In the genomic region with DNA sequence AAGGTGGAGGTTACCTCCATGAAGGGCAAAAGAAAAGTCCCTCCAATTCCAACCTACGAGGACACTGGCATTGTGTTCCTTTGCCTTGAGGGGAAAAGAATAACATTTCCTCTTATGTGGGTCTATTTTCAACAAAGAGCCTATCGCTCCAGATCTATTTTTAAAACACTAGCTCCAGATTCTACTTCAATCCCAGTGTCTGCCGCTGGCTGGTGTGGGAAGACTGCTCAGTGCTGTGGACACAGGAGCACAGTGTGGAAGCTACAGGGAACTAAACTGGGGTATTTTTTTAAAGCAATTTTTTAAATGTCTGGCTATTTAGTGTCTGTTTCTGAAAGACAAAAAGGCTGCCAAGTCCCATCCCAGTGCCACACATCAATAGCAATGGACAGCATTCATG, we compare ENCODE assay signal across 15 mouse cellular contexts. TPM values are rescaled to one million over a fixed set of nuclear protein-coding genes. Genes with fewer than 3 reads are reported as not detected.
A peak's percentile ranks its signal among the peaks of the same experiment; 100 is the strongest.
DNase-seq lines count a peak whose midpoint lies in the region; ATAC-seq and TF ChIP-seq lines count a peak whose summit lies in the region.
"Had no signal": no experiment of that assay in that cellular context is flagged by ENCODE, and none has a peak within 500 bp of the region (broad histone marks: within the 10 kb centered on the region; RNA-seq: fewer than 3 reads in every experiment).

No protein-coding gene starts in this region.

- no peaks in the 10 kb centered on the region for H3K27me3 ChIP-seq in heart, embryonic 13.5 days (replicated peaks)
- no peaks in the 10 kb centered on the region for H3K27me3 ChIP-seq in lung, embryonic 15.5 days
- H3K27me3 ChIP-seq in lung, postnatal 0 days (replicated peaks; ENCODE audit: insufficient read depth, low read length), result no peaks in the 10 kb centered on the region
- no peaks in the 10 kb centered on the region for H3K27me3 ChIP-seq in intestine, postnatal 0 days (replicated peaks; ENCODE audit: control insufficient read depth, insufficient read depth, low read length)
- no peaks in the 10 kb centered on the region for H3K27me3 ChIP-seq in stomach, postnatal 0 days (ENCODE audit: control insufficient read depth, insufficient read depth, low read length)
- H3K27me3 ChIP-seq: liver, embryonic 15.5 days; neural tube, embryonic 12.5 days had no signal

- H3K4me1 ChIP-seq in heart, embryonic 13.5 days, result peaks cover 65% of the 10 kb centered on the region
- H3K4me1 ChIP-seq in lung, embryonic 15.5 days, result peaks cover 7% of the 10 kb centered on the region; the same call in 1 of the 2 replicates
- 0 out of 2 replicates have a peak, but pooled peaks cover 6% of the 10 kb centered on the region for H3K4me1 ChIP-seq in lung, postnatal 0 days (ENCODE audit: insufficient read depth, low read depth, low read length)
- no peaks in the 10 kb centered on the region for H3K4me1 ChIP-seq in intestine, postnatal 0 days (replicated peaks; ENCODE audit: control insufficient read depth, insufficient read depth, low read length)
- no peaks in the 10 kb centered on the region for H3K4me1 ChIP-seq in stomach, postnatal 0 days (replicated peaks; ENCODE audit: control insufficient read depth, insufficient read depth)
- H3K4me1 ChIP-seq: liver, embryonic 15.5 days; neural tube, embryonic 12.5 days had no signal

- H3K9ac ChIP-seq in heart, embryonic 13.5 days, result peak overlapping the region; percentile 58; the same call in 1 of the 2 replicates
- no peak overlapping the region for H3K9ac ChIP-seq in lung, embryonic 15.5 days
- H3K9ac ChIP-seq in lung, postnatal 0 days (replicated peaks; ENCODE audit: low read depth), result no peak overlapping the region
- no peak overlapping the region for H3K9ac ChIP-seq in intestine, postnatal 0 days (ENCODE audit: low read depth, low read length)
- H3K9ac ChIP-seq in stomach, postnatal 0 days (ENCODE audit: low read length), result 0 out of 2 replicates have a peak overlapping the region, but pooled peaks have one; percentile 4
- H3K9ac ChIP-seq: liver, embryonic 15.5 days; neural tube, embryonic 12.5 days had no signal

- H3K36me3 ChIP-seq in heart, embryonic 13.5 days, result no peaks in the 10 kb centered on the region
- no peaks in the 10 kb centered on the region for H3K36me3 ChIP-seq in lung, embryonic 15.5 days
- H3K36me3 ChIP-seq in lung, postnatal 0 days (ENCODE audit: insufficient read depth, low read length), result no peaks in the 10 kb centered on the region
- H3K36me3 ChIP-seq in intestine, postnatal 0 days (ENCODE audit: control insufficient read depth, insufficient read depth), result peaks cover 10% of the 10 kb centered on the region; the same call in 1 of the 2 replicates
- H3K36me3 ChIP-seq in stomach, postnatal 0 days (ENCODE audit: control insufficient read depth, insufficient read depth, low read length), result no peaks in the 10 kb centered on the region
- H3K36me3 ChIP-seq: liver, embryonic 15.5 days had no signal

- peak overlapping the region; percentile 94 for H3K27ac ChIP-seq in heart, embryonic 13.5 days (replicated peaks)
- H3K27ac ChIP-seq in lung, embryonic 15.5 days, result peak overlapping the region; percentile 51; the same call in 1 of the 2 replicates
- H3K27ac ChIP-seq in lung, postnatal 0 days (ENCODE audit: low read length), result no peak overlapping the region
- H3K27ac ChIP-seq in intestine, postnatal 0 days (ENCODE audit: low read depth, low read length), result no peak overlapping the region
- no peak overlapping the region; the same call in 1 of the 2 replicates for H3K27ac ChIP-seq in stomach, postnatal 0 days (replicated peaks)
- H3K27ac ChIP-seq: liver, embryonic 15.5 days; neural tube, embryonic 12.5 days had no signal

- ATAC-seq in heart, embryonic 13.5 days (ENCODE audit: extremely low read depth, insufficient number of reproducible peaks, low FRiP score, low TSS enrichment), result no peak
- no peak for ATAC-seq in lung, embryonic 15.5 days (ENCODE audit: borderline replicate concordance, extremely low read depth, low FRiP score, low TSS enrichment)
- ATAC-seq in lung, postnatal 0 days, result no peak
- ATAC-seq in intestine, postnatal 0 days, result no peak
- no peak for ATAC-seq in stomach, postnatal 0 days (ENCODE audit: low FRiP score, low TSS enrichment)
- ATAC-seq in megakaryocyte-erythroid progenitor cell, adult 5-6 weeks (replicated peaks; ENCODE audit: low FRiP score, low TSS enrichment, poor library complexity, severe bottlenecking), result no peak
- ATAC-seq: activated CD4-positive, CD25-positive, alpha-beta regulatory T cell, adult 4 months; forebrain, embryonic 16.5 days had no signal

- TF ChIP-seq CTCF in lung, postnatal 0 days (IDR thresholded peaks at IDR 0.05), result no peak
- no peak for TF ChIP-seq CTCF in intestine, postnatal 0 days (IDR thresholded peaks at IDR 0.05; ENCODE audit: low read depth)
- TF ChIP-seq CTCF in stomach, postnatal 0 days (IDR thresholded peaks at IDR 0.05; ENCODE audit: low read depth), result no peak

- no peak for DNase-seq in heart, adult 8-10 months (ENCODE audit: low spot score)
- DNase-seq in lung, postnatal 0 days (ENCODE audit: low spot score), result no peak
- no peak for DNase-seq in stomach, postnatal 0 days (ENCODE audit: low spot score)
- DNase-seq: cerebellum, adult 18-20 months; kidney, adult 8-10 months; retina, postnatal 1 day had no signal

- no peak overlapping the region for H3K4me3 ChIP-seq in heart, embryonic 13.5 days
- H3K4me3 ChIP-seq in lung, embryonic 15.5 days, result no peak overlapping the region
- H3K4me3 ChIP-seq in lung, postnatal 0 days (ENCODE audit: low read depth, low read length), result no peak overlapping the region
- H3K4me3 ChIP-seq in intestine, postnatal 0 days (ENCODE audit: low read depth, low read length), result no peak overlapping the region
- H3K4me3 ChIP-seq in stomach, postnatal 0 days (ENCODE audit: low read depth, low read length), result no peak overlapping the region
- H3K4me3 ChIP-seq: liver, embryonic 15.5 days; megakaryocyte, embryonic 14.5 days; neural tube, embryonic 12.5 days had no signal

- WGBS in heart, embryonic 13.5 days, result 24% methylated on average over 3 of the region's 3 CpGs
- WGBS in lung, embryonic 15.5 days, result 53% methylated on average over 3 of the region's 3 CpGs
- WGBS in lung, postnatal 0 days, result 54% methylated on average over 3 of the region's 3 CpGs
- 53% methylated on average over 3 of the region's 3 CpGs for WGBS in intestine, postnatal 0 days
- 48% methylated on average over 3 of the region's 3 CpGs for WGBS in stomach, postnatal 0 days

- no peak for TF ChIP-seq EP300 in lung, postnatal 0 days (IDR thresholded peaks at IDR 0.05)
- no peak for TF ChIP-seq EP300 in stomach, postnatal 0 days (optimal IDR thresholded peaks at IDR 0.05)

- peak overlapping the region; percentile 38 for H3K4me2 ChIP-seq in heart, embryonic 13.5 days
- no peak overlapping the region for H3K4me2 ChIP-seq in lung, embryonic 15.5 days
- no peak overlapping the region for H3K4me2 ChIP-seq in lung, postnatal 0 days (replicated peaks; ENCODE audit: low read depth, low read length)
- peak overlapping the region; percentile 24; the same call in 1 of the 2 replicates for H3K4me2 ChIP-seq in intestine, postnatal 0 days (replicated peaks; ENCODE audit: low read depth)
- no peak overlapping the region for H3K4me2 ChIP-seq in stomach, postnatal 0 days (replicated peaks; ENCODE audit: low read depth)
- H3K4me2 ChIP-seq: liver, embryonic 15.5 days; neural tube, embryonic 12.5 days had no signal

- H3K9me3 ChIP-seq in heart, embryonic 13.5 days, result no peaks in the 10 kb centered on the region
- no peaks in the 10 kb centered on the region for H3K9me3 ChIP-seq in lung, embryonic 15.5 days
- no peaks in the 10 kb centered on the region for H3K9me3 ChIP-seq in lung, postnatal 0 days (ENCODE audit: low read length)
- no peaks in the 10 kb centered on the region for H3K9me3 ChIP-seq in intestine, postnatal 0 days (ENCODE audit: control insufficient read depth)
- H3K9me3 ChIP-seq in stomach, postnatal 0 days (ENCODE audit: control insufficient read depth, low read length), result no peaks in the 10 kb centered on the region
- H3K9me3 ChIP-seq: liver, embryonic 15.5 days; megakaryocyte, embryonic 14.5 days; neural tube, embryonic 12.5 days had no signal

RNA-seq across cellular contexts. Expression of gene Angptl2, which starts 49.9 kb away (rescaled TPM):
- 55.4 and 59.0 TPM in 2 replicates for polyA plus RNA-seq in heart, embryonic 13.5 days (2015; fragmentation: Nextera tagmentation; extraction: Ambion mirVana)
- total RNA-seq in heart, adult 8-10 months (2022), result 10 to 100 TPM; 32.9 to 57.7 (median 53.5) TPM
- polyA plus RNA-seq in lung, embryonic 15.5 days (2015; fragmentation: Nextera tagmentation; extraction: Ambion mirVana), result 32.2 and 34.1 TPM in 2 replicates
- polyA plus RNA-seq in lung, postnatal 0 days (2015; fragmentation: Nextera tagmentation; extraction: Ambion mirVana), result 28.6 and 33.8 TPM in 2 replicates
- polyA plus RNA-seq in intestine, postnatal 0 days (2015; fragmentation: Nextera tagmentation; extraction: Ambion mirVana), result 24.2 and 25.5 TPM in 2 replicates
- 35.3 and 37.3 TPM in 2 replicates for polyA plus RNA-seq in stomach, postnatal 0 days (2015; fragmentation: Nextera tagmentation; extraction: Ambion mirVana)
- total RNA-seq in megakaryocyte-erythroid progenitor cell, adult 5-6 weeks (2014; fragmentation: Nextera tagmentation), result not detected in 2 replicates
- total RNA-seq in megakaryocyte-erythroid progenitor cell, adult 5-6 weeks (2017), result 0.72 and 0.89 TPM in 2 replicates

Comparison
In these comparisons a context has a peak if more than half of its experiments do, and no peak if none do; other contexts are left out.
1. H3K27ac ChIP-seq: peak in heart, embryonic 13.5 days (single experiment) and lung, embryonic 15.5 days (single experiment); none in lung, postnatal 0 days (single experiment), intestine, postnatal 0 days (single experiment) and stomach, postnatal 0 days (single experiment).
2. H3K4me2 ChIP-seq: peak in heart, embryonic 13.5 days (single experiment) and intestine, postnatal 0 days (single experiment); none in lung, embryonic 15.5 days (single experiment), lung, postnatal 0 days (single experiment) and stomach, postnatal 0 days (single experiment).
3. H3K9ac ChIP-seq: peak in heart, embryonic 13.5 days (single experiment) and stomach, postnatal 0 days (single experiment); none in lung, embryonic 15.5 days (single experiment), lung, postnatal 0 days (single experiment) and intestine, postnatal 0 days (single experiment).